Mouse (Mus musculus) midbrain, embryonic 13.5 days (tissue): ENCODE data around the gene Cish. TPM values are rescaled to one million over a fixed set of nuclear protein-coding genes. Genes with fewer than 3 reads are reported as not detected.

ENCODE experiments used
- ATAC-seq: fragments of 200-750 bp; cut with Nextera tagmentation; 2 replicates; pipeline ENCODE4 v1.8.0; 2017; ENCODE audit warnings: mild to moderate bottlenecking, moderate TSS enrichment, moderate library complexity
- H3K27ac ChIP-seq: fragments of 300-500 bp; sonication (generic); 2 replicates; pipeline ENCODE4 v1.5.1; 2015; ENCODE audit warnings: inconsistent platforms, mild to moderate bottlenecking, moderate library complexity
- H3K27me3 ChIP-seq: fragments of 300-500 bp; sonication (generic); 2 replicates; pipeline ENCODE4 v1.6.1; 2015; ENCODE audit warnings: mild to moderate bottlenecking, inconsistent platforms
- H3K36me3 ChIP-seq: fragments of 300-500 bp; sonication (generic); 2 replicates; pipeline ENCODE4 v1.6.1; 2015; ENCODE audit warnings: mild to moderate bottlenecking, inconsistent platforms
- H3K4me1 ChIP-seq: fragments of 300-500 bp; sonication (generic); replicated peaks from 2 replicates; pipeline ENCODE4 v1.6.1; 2015; ENCODE audit warnings: inconsistent platforms
- H3K4me2 ChIP-seq: fragments of 300-500 bp; sonication (generic); replicated peaks from 2 replicates; pipeline ENCODE4 v1.6.1; 2015; ENCODE audit warnings: moderate library complexity, mild to moderate bottlenecking, inconsistent platforms
- H3K4me3 ChIP-seq: fragments of 300-500 bp; sonication (generic); replicated peaks from 2 replicates; pipeline ENCODE4 v1.5.1; 2015; ENCODE audit warnings: mild to moderate bottlenecking, inconsistent platforms
- H3K9ac ChIP-seq: fragments of 300-500 bp; sonication (generic); replicated peaks from 2 replicates; pipeline ENCODE4 v1.6.1; 2015; ENCODE audit warnings: mild to moderate bottlenecking, inconsistent platforms
- H3K9me3 ChIP-seq: fragments of 300-500 bp; sonication (generic); 2 replicates; pipeline ENCODE4 v1.6.1; 2016; ENCODE audit warnings: mild to moderate bottlenecking, inconsistent platforms
- WGBS: fragments of 180-500 bp; shearing (Covaris S2); methylation state at CpG from one replicate; pipeline ENCODE4 v1.1.7; 2015; 5-methylcytosine and 5-hydroxymethylcytosine counted together
- polyA plus RNA-seq: library from polyadenylated mRNA; unstranded; fragments of >200 nt; fragmentation: Nextera tagmentation; extraction: Ambion mirVana; gene quantifications from 2 replicates; pipeline ENCODE4 v1.2.1, GENCODE M21; 2015

Cish gene
- polyA plus RNA-seq, 1 experiment from 2014 or later, result 6.6 TPM

GRCm38 (mm10) chr9:107263912-107264311 lies 31.9 kb upstream of the Cish start:
- ATAC-seq, result no peak
- no peaks in the 10 kb centered on the region for H3K4me1 ChIP-seq
- H3K27me3 ChIP-seq, result no peaks in the 10 kb centered on the region
- H3K4me3 ChIP-seq, result no peak overlapping the region
- no peaks in the 10 kb centered on the region for H3K36me3 ChIP-seq
- no peak overlapping the region for H3K9ac ChIP-seq
- no peaks in the 10 kb centered on the region for H3K9me3 ChIP-seq
- H3K4me2 ChIP-seq, result no peak overlapping the region
- H3K27ac ChIP-seq, result no peak overlapping the region
- 87% methylated on average over 5 of the region's 5 CpGs for WGBS

- Histone ChIP-seq H3K27me3 (no peaks in the 10 kb centered on the region), H3K4me3 (no peak overlapping the region), H3K36me3 (no peaks in the 10 kb centered on the region), H3K4me1 (no peaks in the 10 kb centered on the region), H3K9me3 (no peaks in the 10 kb centered on the region), H3K27ac (no peak overlapping the region), H3K4me2 (no peak overlapping the region), H3K9ac (no peak overlapping the region)
- no peak for ATAC-seq
- 68% methylated on average over 3 of the region's 3 CpGs for WGBS
Measured at GRCm38 (mm10) chr9:107264731-107265130, 31.1 kb upstream of the Cish start.

- no peak for ATAC-seq
- Histone ChIP-seq H3K4me1 (no peaks in the 10 kb centered on the region), H3K36me3 (no peaks in the 10 kb centered on the region), H3K27ac (no peak overlapping the region), H3K9ac (no peak overlapping the region), H3K4me2 (no peak overlapping the region), H3K9me3 (no peaks in the 10 kb centered on the region), H3K27me3 (no peaks in the 10 kb centered on the region), H3K4me3 (no peak overlapping the region)
- WGBS, result 88% methylated on average over 1 of the region's 1 CpGs
Measured at GRCm38 (mm10) chr9:107267028-107267427, 28.8 kb upstream of the Cish start.

GRCm38 (mm10) chr9:107267721-107268402 lies 28.0 kb upstream of the Cish start:
- no peak overlapping the region for H3K4me3 ChIP-seq
- WGBS, result 73% methylated on average over 4 of the region's 4 CpGs

GRCm38 (mm10) chr9:107269772-107270171 lies 26.1 kb upstream of the Cish start:
- Histone ChIP-seq H3K4me2 (no peak overlapping the region), H3K9me3 (no peaks in the 10 kb centered on the region), H3K27ac (no peak overlapping the region)

More at GRCm38 (mm10) chr9:107267721-107268402, 28.0 kb upstream of the Cish start:
- ATAC-seq, result no peak
- Histone ChIP-seq H3K27me3 (no peaks in the 10 kb centered on the region), H3K9me3 (no peaks in the 10 kb centered on the region), H3K4me1 (no peaks in the 10 kb centered on the region), H3K9ac (no peak overlapping the region), H3K27ac (no peak overlapping the region), H3K36me3 (no peaks in the 10 kb centered on the region), H3K4me2 (no peak overlapping the region)

GRCm38 (mm10) chr9:107271177-107271938 lies 24.5 kb upstream of the Cish start:
- no peaks in the 10 kb centered on the region for H3K9me3 ChIP-seq
- no peaks in the 10 kb centered on the region for H3K36me3 ChIP-seq
- H3K9ac ChIP-seq, result no peak overlapping the region
- ATAC-seq, result no peak
- H3K4me2 ChIP-seq, result no peak overlapping the region
- no peak overlapping the region for H3K27ac ChIP-seq
- H3K4me3 ChIP-seq, result no peak overlapping the region
- H3K4me1 ChIP-seq, result no peaks in the 10 kb centered on the region
- WGBS, result 80% methylated on average over 7 of the region's 7 CpGs
- H3K27me3 ChIP-seq, result no peaks in the 10 kb centered on the region

More at GRCm38 (mm10) chr9:107269772-107270171, 26.1 kb upstream of the Cish start:
- Histone ChIP-seq H3K4me3 (no peak overlapping the region), H3K4me1 (no peaks in the 10 kb centered on the region), H3K27me3 (no peaks in the 10 kb centered on the region), H3K9ac (no peak overlapping the region), H3K36me3 (no peaks in the 10 kb centered on the region)
- WGBS, result 98% methylated on average over 1 of the region's 1 CpGs
- ATAC-seq, result no peak

GRCm38 (mm10) chr9:107272284-107272683 lies 23.5 kb upstream of the Cish start:
- H3K27ac ChIP-seq, result no peak overlapping the region
- no peak overlapping the region for H3K4me3 ChIP-seq
- no peaks in the 10 kb centered on the region for H3K27me3 ChIP-seq
- WGBS, result 81% methylated on average over 4 of the region's 4 CpGs
- H3K9ac ChIP-seq, result no peak overlapping the region
- no peak overlapping the region for H3K4me2 ChIP-seq
- no peaks in the 10 kb centered on the region for H3K4me1 ChIP-seq
- no peak for ATAC-seq
- H3K36me3 ChIP-seq, result no peaks in the 10 kb centered on the region
- H3K9me3 ChIP-seq, result no peaks in the 10 kb centered on the region

- no peaks in the 10 kb centered on the region for H3K36me3 ChIP-seq
- no peak overlapping the region for H3K4me3 ChIP-seq
- H3K27me3 ChIP-seq, result no peaks in the 10 kb centered on the region
- no peak overlapping the region for H3K4me2 ChIP-seq
- no peaks in the 10 kb centered on the region for H3K9me3 ChIP-seq
- no peak for ATAC-seq
- H3K4me1 ChIP-seq, result peaks cover under 1% of the 10 kb centered on the region; the same call in 1 of the 2 replicates
- H3K9ac ChIP-seq, result no peak overlapping the region
- WGBS, result 82% methylated on average over 10 of the region's 10 CpGs
- H3K27ac ChIP-seq, result no peak overlapping the region
Measured at GRCm38 (mm10) chr9:107273184-107273583, 22.6 kb upstream of the Cish start.

- WGBS, result 84% methylated on average over 6 of the region's 6 CpGs
- no peaks in the 10 kb centered on the region for H3K27me3 ChIP-seq
- no peak overlapping the region for H3K4me2 ChIP-seq
- no peak overlapping the region for H3K27ac ChIP-seq
- H3K4me1 ChIP-seq, result peaks cover 16% of the 10 kb centered on the region
- H3K9ac ChIP-seq, result no peak overlapping the region
- no peaks in the 10 kb centered on the region for H3K36me3 ChIP-seq
- ATAC-seq, result no peak
- H3K4me3 ChIP-seq, result no peak overlapping the region
- H3K9me3 ChIP-seq, result no peaks in the 10 kb centered on the region
Measured at GRCm38 (mm10) chr9:107274751-107275150, 21.1 kb upstream of the Cish start.

GRCm38 (mm10) chr9:107275710-107276109 lies 20.1 kb upstream of the Cish start:
- H3K9me3 ChIP-seq, result no peaks in the 10 kb centered on the region
- H3K4me2 ChIP-seq, result no peak overlapping the region
- 87% methylated on average over 5 of the region's 5 CpGs for WGBS
- no peak overlapping the region for H3K9ac ChIP-seq
- no peaks in the 10 kb centered on the region for H3K27me3 ChIP-seq
- no peaks in the 10 kb centered on the region for H3K36me3 ChIP-seq
- ATAC-seq, result no peak
- peaks cover 25% of the 10 kb centered on the region for H3K4me1 ChIP-seq
- H3K27ac ChIP-seq, result no peak overlapping the region
- no peak overlapping the region for H3K4me3 ChIP-seq

- 86% methylated on average over 7 of the region's 7 CpGs for WGBS
- Histone ChIP-seq H3K36me3 (no peaks in the 10 kb centered on the region), H3K4me3 (no peak overlapping the region), H3K4me2 (no peak overlapping the region), H3K9ac (no peak overlapping the region), H3K9me3 (no peaks in the 10 kb centered on the region), H3K27me3 (no peaks in the 10 kb centered on the region), H3K4me1 (peaks cover 25% of the 10 kb centered on the region), H3K27ac (no peak overlapping the region)
- ATAC-seq, result no peak
Measured at GRCm38 (mm10) chr9:107277603-107278002, 18.2 kb upstream of the Cish start.

GRCm38 (mm10) chr9:107278126-107278525 lies 17.7 kb upstream of the Cish start:
- ATAC-seq, result no peak
- H3K4me2 ChIP-seq, result no peak overlapping the region
- H3K9ac ChIP-seq, result no peak overlapping the region
- H3K4me3 ChIP-seq, result no peak overlapping the region
- WGBS, result 40% methylated on average over 4 of the region's 4 CpGs
- H3K27ac ChIP-seq, result no peak overlapping the region
- no peaks in the 10 kb centered on the region for H3K36me3 ChIP-seq
- peaks cover 25% of the 10 kb centered on the region for H3K4me1 ChIP-seq
- H3K27me3 ChIP-seq, result no peaks in the 10 kb centered on the region
- H3K9me3 ChIP-seq, result no peaks in the 10 kb centered on the region
